Mouse (Mus musculus) small intestine, adult 2 months (tissue): ENCODE data around the gene Taf6.

Source experiments
- CTCF ChIP-seq: fragments of 200-500 bp; IDR thresholded peaks from 2 replicates; pipeline ENCODE4 v1.5.1; 2012; ENCODE audit warnings: low read depth, mild to moderate bottlenecking, control low read depth, inconsistent platforms, low read length, moderate library complexity, mixed read lengths; ENCODE audit not compliant: insufficient replicate concordance, insufficient read length; ENCODE audit errors: extremely low read depth
- POLR2A ChIP-seq: fragments of 200-500 bp; IDR thresholded peaks from 2 replicates; pipeline ENCODE4 v1.6.1; 2012; ENCODE audit warnings: low read depth, mild to moderate bottlenecking, control low read depth, inconsistent platforms, low read length, moderate library complexity

DNA sequence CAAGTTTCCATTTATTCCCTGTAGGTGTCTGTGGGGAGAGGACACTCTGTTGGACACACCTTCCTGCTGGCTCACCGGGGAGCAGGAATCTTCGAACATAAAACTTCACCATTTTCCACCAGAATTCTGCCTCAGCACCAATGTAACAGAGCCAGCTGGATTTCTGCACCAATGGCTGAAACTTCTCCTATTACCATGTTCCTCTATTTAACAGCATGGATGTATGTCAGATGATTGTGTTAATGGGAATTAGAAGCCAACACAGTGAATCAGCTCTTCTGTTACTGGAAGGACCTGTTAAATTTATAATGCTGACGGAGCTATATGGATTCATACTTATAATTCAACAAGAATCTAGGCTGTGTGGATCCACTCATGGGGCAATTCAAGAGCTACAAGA lies 42.3 kb upstream of the Taf6 start:
- TF ChIP-seq CTCF, result no peak
- TF ChIP-seq POLR2A, result no peak
